Mouse (Mus musculus): ENCODE measurements around the gene Slc27a2.

The Slc27a2 gene

GRCm38 (mm10) chr2:126555533-126555932 lies 3.3 kb downstream of the Slc27a2 start:
- no peak for DNase-seq

GRCm38 (mm10) chr2:126560094-126560493 lies 7.9 kb downstream of the Slc27a2 start:
- peak; percentile 82 for DNase-seq

GRCm38 (mm10) chr2:126563411-126564105 lies 11.4 kb downstream of the Slc27a2 start:
- peak; percentile 91 for DNase-seq

GRCm38 (mm10) chr2:126572163-126572562 lies 20.0 kb downstream of the Slc27a2 start:
- no peak for DNase-seq

- no peak for DNase-seq
Observed at GRCm38 (mm10) chr2:126572747-126573146, 20.5 kb downstream of the Slc27a2 start.

- DNase-seq = no peak
Observed at GRCm38 (mm10) chr2:126575391-126576176, 23.4 kb downstream of the Slc27a2 start.

- DNase-seq = no peak
Observed at GRCm38 (mm10) chr2:126577362-126577761, 25.2 kb downstream of the Slc27a2 start.

GRCm38 (mm10) chr2:126579282-126579681 lies 27.1 kb downstream of the Slc27a2 start:
- no peak for DNase-seq

- DNase-seq = no peak
Observed at GRCm38 (mm10) chr2:126583960-126584359, 31.8 kb downstream of the Slc27a2 start.

GRCm38 (mm10) chr2:126584621-126585369 lies 32.6 kb downstream of the Slc27a2 start:
- DNase-seq = no peak

- DNase-seq = no peak
Observed at GRCm38 (mm10) chr2:126587468-126587867, 35.3 kb downstream of the Slc27a2 start.

GRCm38 (mm10) chr2:126591304-126591703 lies 39.1 kb downstream of the Slc27a2 start:
- DNase-seq = no peak

- peak; percentile 94 for DNase-seq
Observed at GRCm38 (mm10) chr2:126593831-126594610, 41.8 kb downstream of the Slc27a2 start.

GRCm38 (mm10) chr2:126596347-126597072 lies 44.3 kb downstream of the Slc27a2 start:
- no peak for DNase-seq

- peak; percentile 91 for DNase-seq
Observed at GRCm38 (mm10) chr2:126597279-126598241, 45.4 kb downstream of the Slc27a2 start.

GRCm38 (mm10) chr2:126598359-126598758 lies 46.2 kb downstream of the Slc27a2 start:
- DNase-seq = no peak

GRCm38 (mm10) chr2:126599005-126599404 lies 46.8 kb downstream of the Slc27a2 start:
- DNase-seq = no peak

- DNase-seq = no peak
Observed at GRCm38 (mm10) chr2:126600533-126600932, 48.3 kb downstream of the Slc27a2 start.

GRCm38 (mm10) chr2:126601918-126602600 lies 49.9 kb downstream of the Slc27a2 start:
- DNase-seq = no peak

GRCm38 (mm10) chr2:126606061-126606687 lies 54.0 kb downstream of the Slc27a2 start:
- DNase-seq = peak; percentile 93
